Mouse (Mus musculus): Measurements from ENCODE around the gene Col5a3. TPM values are rescaled to one million over a fixed set of nuclear protein-coding genes. Genes with fewer than 3 reads are reported as not detected.
A peak's percentile ranks its signal among the peaks of the same experiment; 100 is the strongest.
"Not testable (repeated sequence)": the region's sequence is repeated elsewhere in the genome, so short reads cannot be mapped to it uniquely, and the experiment has no call there.

The Col5a3 gene
- polyA plus RNA-seq (2016; fragmentation: Nextera tagmentation; extraction: Ambion mirVana): 0.05 and 0.06 TPM in 2 replicates

DNA sequence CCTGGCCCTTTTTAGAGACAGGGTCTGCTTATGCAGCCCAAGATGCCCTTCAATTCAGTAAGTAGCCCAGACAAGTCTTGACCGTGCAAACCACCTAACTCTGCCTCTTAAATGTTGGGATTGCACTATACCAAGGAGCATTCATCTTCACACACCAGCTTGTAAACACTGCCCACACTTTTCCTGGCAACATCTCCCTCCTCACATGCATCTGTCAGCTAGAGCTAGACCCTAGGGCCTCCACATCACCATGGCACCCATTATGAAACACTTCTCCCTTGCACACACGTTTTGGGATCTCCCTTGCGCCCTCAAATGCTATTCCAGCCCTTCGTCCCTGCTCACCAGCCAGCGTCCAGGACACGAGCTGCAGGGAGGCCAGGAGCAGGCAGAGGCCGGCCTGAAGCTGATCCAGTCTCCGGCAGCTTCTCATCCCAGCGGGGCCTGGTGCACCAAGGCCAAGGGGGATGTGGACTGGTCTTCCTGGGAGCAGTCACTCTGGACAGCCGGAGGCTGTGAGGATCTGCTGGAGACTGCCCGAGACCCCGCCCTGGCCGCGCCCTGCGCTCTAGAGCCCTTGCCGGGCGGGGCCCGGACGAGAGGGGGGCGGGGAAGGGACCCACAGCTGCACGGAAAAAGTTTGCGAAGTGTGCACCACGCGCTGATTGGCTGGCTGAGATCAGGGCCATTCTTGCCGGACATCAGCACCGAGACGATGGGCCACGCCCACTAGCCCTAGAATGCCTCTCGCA lies at the start of gene Col5a3:
Col5a3 (minus strand) TSS at position 547 of the 752 bp plus-strand sequence.
- H3K9ac ChIP-seq: no peak within 1 kb of the TSS
- H3K27me3 ChIP-seq (replicated peaks): peaks cover 47% of the 10 kb centered on the region
- peak; percentile 54; the same call in 1 of the 2 replicates for ATAC-seq (ENCODE audit: insufficient number of reproducible peaks, low FRiP score)
- no peak within 1 kb of the TSS for H3K27ac ChIP-seq (ENCODE audit: poor library complexity, severe bottlenecking)
- peak within 1 kb of the TSS; percentile 57 for H3K4me2 ChIP-seq
- H3K9me3 ChIP-seq (replicated peaks): no peaks in the 10 kb centered on the region
- 6% methylated on average over 28 of the region's 29 CpGs for WGBS
- peaks cover 7% of the 10 kb centered on the region for H3K4me1 ChIP-seq (replicated peaks)
- no peaks in the 10 kb centered on the region for H3K36me3 ChIP-seq
- H3K4me3 ChIP-seq: peak within 1 kb of the TSS; percentile 14; the same call in 1 of the 2 replicates

GRCm38 (mm10) chr9:20862225-20862624 lies 47.4 kb upstream of the Col5a3 start:
- WGBS: 50% methylated on average over 4 of the region's 4 CpGs
- Histone ChIP-seq H3K27ac (ENCODE audit: poor library complexity, severe bottlenecking) (no peak overlapping the region), H3K27me3 (replicated peaks) (peaks cover 15% of the 10 kb centered on the region), H3K9ac (no peak overlapping the region), H3K4me1 (replicated peaks) (no peaks in the 10 kb centered on the region), H3K36me3 (no peaks in the 10 kb centered on the region), H3K9me3 (replicated peaks) (no peaks in the 10 kb centered on the region), H3K4me3 (no peak overlapping the region), H3K4me2 (no peak overlapping the region)
- ATAC-seq (ENCODE audit: insufficient number of reproducible peaks, low FRiP score): no peak

DNA sequence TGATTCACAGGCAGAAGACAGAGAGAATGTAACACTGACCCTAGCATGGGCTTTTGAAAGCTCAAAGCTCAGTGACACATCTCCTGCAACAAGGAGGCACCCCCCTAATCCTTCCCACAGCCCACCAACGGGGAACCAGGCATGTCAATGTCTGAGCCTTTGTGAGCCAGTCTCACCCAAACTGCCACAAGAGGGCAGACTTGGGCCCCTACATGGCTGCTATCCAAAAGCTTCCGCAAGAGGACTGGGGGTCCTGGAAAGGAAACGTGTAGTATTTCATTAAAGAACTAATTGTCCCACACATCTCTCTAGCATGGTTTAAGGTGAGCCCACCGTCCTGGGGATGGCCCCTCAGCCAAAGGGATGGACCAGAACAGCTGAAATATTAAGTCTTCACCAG lies 47.0 kb upstream of the Col5a3 start:
- no peaks in the 10 kb centered on the region for H3K4me1 ChIP-seq (replicated peaks)
- 9% methylated on average over 4 of the region's 4 CpGs for WGBS
- no peaks in the 10 kb centered on the region for H3K36me3 ChIP-seq
- no peaks in the 10 kb centered on the region for H3K9me3 ChIP-seq (replicated peaks)
- H3K4me2 ChIP-seq: no peak overlapping the region
- no peak for ATAC-seq (ENCODE audit: insufficient number of reproducible peaks, low FRiP score)
- no peak overlapping the region for H3K9ac ChIP-seq
- no peak overlapping the region for H3K4me3 ChIP-seq
- H3K27ac ChIP-seq (ENCODE audit: poor library complexity, severe bottlenecking): no peak overlapping the region
- 0 out of 2 replicates have a peak, but pooled peaks cover 11% of the 10 kb centered on the region for H3K27me3 ChIP-seq (replicated peaks)

GRCm38 (mm10) chr9:20859926-20860325 lies 45.1 kb upstream of the Col5a3 start:
- Histone ChIP-seq H3K9ac (no peak overlapping the region), H3K27ac (ENCODE audit: poor library complexity, severe bottlenecking) (no peak overlapping the region), H3K4me1 (replicated peaks) (no peaks in the 10 kb centered on the region), H3K9me3 (replicated peaks) (no peaks in the 10 kb centered on the region), H3K4me2 (no peak overlapping the region), H3K36me3 (no peaks in the 10 kb centered on the region), H3K27me3 (replicated peaks) (no peaks in the 10 kb centered on the region), H3K4me3 (no peak overlapping the region)
- 37% methylated on average over 6 of the region's 6 CpGs for WGBS
- ATAC-seq (ENCODE audit: insufficient number of reproducible peaks, low FRiP score): no peak

DNA sequence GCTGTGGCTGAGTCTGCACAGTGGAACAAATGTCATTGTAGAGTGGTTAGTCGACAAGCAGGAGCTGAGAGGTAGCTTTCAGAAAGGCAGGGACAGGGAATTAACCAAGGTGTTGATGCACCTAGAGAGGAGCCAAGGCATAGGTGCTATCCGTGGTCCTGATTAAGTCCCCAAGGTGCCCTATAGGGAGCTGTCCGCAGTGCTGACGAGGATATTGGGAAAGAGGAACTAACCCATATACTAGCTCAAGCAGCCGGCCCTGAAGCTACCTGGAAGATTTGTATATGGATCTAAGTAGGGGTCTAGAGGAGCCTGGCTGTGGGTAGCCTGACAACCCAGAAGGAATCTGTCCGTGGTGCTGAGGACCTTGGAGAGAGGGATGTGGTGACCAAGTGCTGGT lies 42.3 kb upstream of the Col5a3 start:
- no peak for ATAC-seq (ENCODE audit: insufficient number of reproducible peaks, low FRiP score)
- Histone ChIP-seq H3K36me3 (no peaks in the 10 kb centered on the region), H3K27me3 (replicated peaks) (no peaks in the 10 kb centered on the region), H3K4me2 (no peak overlapping the region), H3K4me1 (replicated peaks) (no peaks in the 10 kb centered on the region), H3K9me3 (replicated peaks) (no peaks in the 10 kb centered on the region), H3K9ac (no peak overlapping the region), H3K27ac (ENCODE audit: poor library complexity, severe bottlenecking) (no peak overlapping the region), H3K4me3 (no peak overlapping the region)
- 8% methylated on average over 6 of the region's 6 CpGs for WGBS

DNA sequence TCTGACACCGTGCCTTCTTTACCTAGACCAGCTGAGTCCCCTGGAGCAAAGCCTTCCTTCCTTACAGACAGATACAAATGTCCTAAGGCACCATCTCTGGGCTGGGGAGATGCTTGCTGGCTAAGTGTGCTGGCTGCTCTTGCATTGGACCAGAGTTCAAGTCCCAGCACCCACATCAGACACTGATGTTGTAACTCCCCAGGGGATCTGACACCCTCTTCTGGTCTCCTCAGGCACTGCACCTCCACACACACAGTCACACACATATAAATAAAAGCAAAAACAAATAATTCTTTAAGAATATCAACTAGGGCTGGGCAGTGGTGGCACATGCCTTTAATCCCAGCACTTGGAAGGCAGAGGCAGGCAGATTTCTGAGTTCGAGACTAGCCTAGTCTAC lies 35.3 kb upstream of the Col5a3 start:
- H3K27me3 ChIP-seq (replicated peaks): peaks cover 16% of the 10 kb centered on the region
- no peak overlapping the region for H3K27ac ChIP-seq (ENCODE audit: poor library complexity, severe bottlenecking)
- no peak overlapping the region for H3K4me3 ChIP-seq
- H3K9ac ChIP-seq: no peak overlapping the region
- no peaks in the 10 kb centered on the region for H3K4me1 ChIP-seq (replicated peaks)
- no peaks in the 10 kb centered on the region for H3K9me3 ChIP-seq (replicated peaks)
- WGBS: 79% methylated on average over 2 of the region's 2 CpGs
- no peaks in the 10 kb centered on the region for H3K36me3 ChIP-seq
- H3K4me2 ChIP-seq: no peak overlapping the region
- no peak for ATAC-seq (ENCODE audit: insufficient number of reproducible peaks, low FRiP score)

DNA sequence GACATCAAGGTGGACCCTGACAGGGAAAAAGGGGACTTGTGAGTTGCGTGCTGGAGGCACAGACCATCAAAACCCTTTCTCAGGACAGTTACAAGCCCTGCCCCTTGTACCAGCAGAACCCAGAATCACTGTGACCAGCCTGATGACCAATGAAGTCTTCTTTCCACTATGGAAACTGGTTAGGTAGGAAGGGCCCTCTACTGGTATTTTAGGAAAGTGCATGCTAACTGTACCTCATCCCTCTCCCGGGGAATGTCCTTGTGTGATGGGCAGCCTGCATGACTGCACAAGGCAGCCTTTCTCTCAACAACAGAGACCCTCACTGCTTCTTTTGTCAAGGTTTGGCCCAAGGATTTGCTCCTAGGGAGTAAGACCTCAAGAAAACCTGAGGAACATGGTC lies 27.8 kb upstream of the Col5a3 start:
- no peak overlapping the region for H3K4me3 ChIP-seq
- H3K4me2 ChIP-seq: no peak overlapping the region
- no peak for ATAC-seq (ENCODE audit: insufficient number of reproducible peaks, low FRiP score)
- no peaks in the 10 kb centered on the region for H3K9me3 ChIP-seq (replicated peaks)
- peaks cover 21% of the 10 kb centered on the region for H3K27me3 ChIP-seq (replicated peaks)
- 23% methylated on average over 2 of the region's 2 CpGs for WGBS
- no peaks in the 10 kb centered on the region for H3K36me3 ChIP-seq
- H3K4me1 ChIP-seq (replicated peaks): no peaks in the 10 kb centered on the region
- no peak overlapping the region for H3K27ac ChIP-seq (ENCODE audit: poor library complexity, severe bottlenecking)
- no peak overlapping the region for H3K9ac ChIP-seq

DNA sequence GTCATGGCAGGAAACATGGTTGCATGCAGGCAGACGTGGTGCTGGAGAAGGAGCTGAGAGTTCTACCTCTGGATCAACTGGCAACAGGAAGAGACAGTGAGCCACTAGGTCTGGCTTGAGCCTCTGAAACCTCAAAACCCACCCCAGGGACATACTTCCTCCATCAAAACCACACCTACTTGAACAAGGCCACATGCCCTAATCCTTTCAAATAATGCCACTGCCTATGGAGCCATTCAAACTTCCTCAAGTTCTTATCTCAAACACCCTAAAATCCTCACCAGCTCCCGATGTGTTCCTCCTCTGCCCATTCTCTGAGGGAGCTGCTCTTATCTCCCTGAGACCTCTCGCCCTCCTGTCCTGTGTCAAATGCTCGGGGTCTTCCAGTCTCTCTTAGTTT lies 27.3 kb upstream of the Col5a3 start:
- Histone ChIP-seq H3K27me3 (replicated peaks) (peaks cover 21% of the 10 kb centered on the region), H3K27ac (ENCODE audit: poor library complexity, severe bottlenecking) (no peak overlapping the region), H3K4me1 (replicated peaks) (no peaks in the 10 kb centered on the region), H3K9me3 (replicated peaks) (no peaks in the 10 kb centered on the region), H3K4me3 (no peak overlapping the region), H3K9ac (no peak overlapping the region), H3K4me2 (no peak overlapping the region), H3K36me3 (no peaks in the 10 kb centered on the region)
- 42% methylated on average over 4 of the region's 4 CpGs for WGBS
- ATAC-seq (ENCODE audit: insufficient number of reproducible peaks, low FRiP score): no peak

DNA sequence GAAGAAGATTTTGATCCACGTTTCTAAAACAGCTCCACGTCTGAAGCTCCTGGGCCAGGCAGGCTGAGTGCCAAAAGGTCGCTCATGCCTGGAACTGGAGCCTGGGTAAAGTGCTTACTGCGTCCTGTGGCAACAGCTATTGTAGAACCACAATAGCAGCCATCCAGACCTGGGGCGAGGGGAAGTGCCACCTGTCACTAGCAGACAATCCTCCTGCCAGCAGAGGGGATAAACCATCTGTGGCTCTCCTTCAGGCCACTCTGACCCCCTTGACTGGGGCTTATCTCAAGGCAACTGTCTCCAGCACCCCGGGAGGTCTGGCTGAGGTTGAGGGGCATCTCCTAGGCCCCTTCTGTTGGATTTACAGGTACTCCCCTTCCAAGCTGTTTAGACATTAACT lies 24.1 kb upstream of the Col5a3 start:
- ATAC-seq (ENCODE audit: insufficient number of reproducible peaks, low FRiP score): no peak
- Histone ChIP-seq H3K9me3 (replicated peaks) (no peaks in the 10 kb centered on the region), H3K9ac (no peak overlapping the region), H3K4me2 (no peak overlapping the region), H3K27ac (ENCODE audit: poor library complexity, severe bottlenecking) (no peak overlapping the region), H3K36me3 (no peaks in the 10 kb centered on the region), H3K4me3 (no peak overlapping the region), H3K27me3 (replicated peaks) (peaks cover 8% of the 10 kb centered on the region; the same call in 1 of the 2 replicates), H3K4me1 (replicated peaks) (no peaks in the 10 kb centered on the region)
- WGBS: 49% methylated on average over 6 of the region's 6 CpGs

DNA sequence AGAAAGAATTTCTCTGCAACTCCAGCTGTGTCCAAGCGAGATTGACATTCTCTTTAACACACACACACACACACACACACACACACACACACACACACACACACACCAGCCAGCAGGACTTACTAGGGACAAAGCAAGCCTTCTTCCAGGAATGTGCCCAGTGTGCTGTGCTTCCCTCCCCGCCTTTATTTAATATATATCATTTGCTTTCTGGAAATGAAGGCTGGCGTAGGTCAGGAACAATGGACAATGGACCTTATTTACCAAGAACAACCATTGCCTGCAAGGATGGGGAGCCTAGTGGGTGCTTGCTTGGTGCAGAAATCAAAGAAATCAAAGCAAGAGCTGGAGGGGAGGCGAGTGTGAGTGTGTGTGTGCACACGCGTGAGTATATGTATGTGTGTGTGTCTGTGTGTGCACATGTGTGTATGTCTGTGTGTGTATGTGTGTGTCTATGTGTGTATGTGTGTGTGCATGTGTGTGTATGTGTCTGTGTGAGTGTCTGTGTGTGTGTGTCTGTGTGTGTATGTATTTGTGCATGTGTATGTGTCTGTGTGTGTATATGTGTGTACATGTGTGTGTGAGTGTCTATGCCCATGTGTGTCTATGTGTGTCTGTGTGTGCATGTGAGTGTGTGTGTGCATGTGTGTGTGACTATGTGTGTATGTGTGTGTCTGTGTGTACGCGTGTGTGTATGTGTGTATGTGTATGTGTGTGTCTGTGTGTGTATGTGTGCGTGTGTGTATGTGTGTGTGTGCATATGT lies 22.5 kb upstream of the Col5a3 start:
- Histone ChIP-seq H3K9me3 (replicated peaks) (no peaks in the 10 kb centered on the region), H3K27ac (ENCODE audit: poor library complexity, severe bottlenecking) (no peak overlapping the region), H3K4me2 (no peak overlapping the region), H3K27me3 (replicated peaks) (peaks cover 23% of the 10 kb centered on the region), H3K36me3 (no peaks in the 10 kb centered on the region), H3K9ac (no peak overlapping the region), H3K4me1 (replicated peaks) (no peaks in the 10 kb centered on the region), H3K4me3 (no peak overlapping the region)
- WGBS: 85% methylated on average over 9 of the region's 9 CpGs
- no peak for ATAC-seq (ENCODE audit: insufficient number of reproducible peaks, low FRiP score)

DNA sequence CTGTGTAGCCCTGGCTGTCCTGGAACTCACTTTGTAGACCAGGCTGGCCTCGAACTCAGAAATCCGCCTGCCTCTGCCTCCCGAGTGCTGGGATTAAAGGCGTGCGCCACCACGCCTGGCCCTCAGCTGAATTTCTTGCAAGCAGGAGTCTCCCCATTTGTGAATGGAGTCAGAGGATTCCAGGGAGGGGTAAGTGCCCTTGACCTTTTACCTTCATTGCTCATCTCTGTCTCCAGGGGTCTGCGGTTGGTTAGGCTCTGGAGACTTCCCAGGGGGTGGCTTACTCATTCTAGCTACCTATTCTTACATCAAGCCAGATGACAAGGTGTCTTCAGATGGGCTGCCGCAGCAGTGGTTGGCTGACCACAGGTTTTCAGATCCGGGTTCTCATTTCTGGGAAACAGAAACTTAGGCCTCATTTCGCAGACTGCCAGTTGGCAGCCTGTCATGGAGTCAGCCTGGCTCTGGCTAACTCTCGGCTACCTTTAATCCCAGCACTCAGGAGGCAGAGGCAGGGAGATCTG lies 20.6 kb upstream of the Col5a3 start:
- H3K27ac ChIP-seq (ENCODE audit: poor library complexity, severe bottlenecking); ATAC-seq (ENCODE audit: insufficient number of reproducible peaks, low FRiP score); H3K9me3 ChIP-seq (replicated peaks); H3K4me2 ChIP-seq; H3K36me3 ChIP-seq; H3K4me1 ChIP-seq (replicated peaks); H3K4me3 ChIP-seq; H3K9ac ChIP-seq: not testable (repeated sequence)
- 73% methylated on average over 11 of the region's 11 CpGs for WGBS
- peaks cover 32% of the 10 kb centered on the region for H3K27me3 ChIP-seq (replicated peaks)
